In genomic region chr12:59382812-59383211, GRCm38 (mm10) we compare ENCODE assay signal across 9 mouse cellular contexts.
A peak's percentile ranks its signal among the peaks of the same experiment; 100 is the strongest.
DNase-seq lines count a peak whose midpoint lies in the region; ATAC-seq and TF ChIP-seq lines count a peak whose summit lies in the region.
"Had no signal": no experiment of that assay in that cellular context is flagged by ENCODE, and none has a peak within 500 bp of the region (broad histone marks: within the 10 kb centered on the region; RNA-seq: fewer than 3 reads in every experiment).

No protein-coding gene starts in this region.

- no peak for ATAC-seq in kidney, postnatal 0 days (replicated peaks; ENCODE audit: low FRiP score, low read depth)

- H3K4me2 ChIP-seq in kidney, postnatal 0 days (ENCODE audit: low read length), result no peak overlapping the region

- WGBS in kidney, postnatal 0 days, result 28% methylated on average over 3 of the region's 3 CpGs
- 26% methylated on average over 3 of the region's 3 CpGs for WGBS in lung, adult 2 months

- DNase-seq in ovary, postnatal 14 days (ENCODE audit: low spot score), result peak; percentile 46
- no peak for DNase-seq in ovary, adult 18-20 months (ENCODE audit: low spot score)
- DNase-seq in adipocyte (ENCODE audit: low spot score), result peak; percentile 73
- peak; percentile 72 for DNase-seq in embryo, embryonic 11 days
- DNase-seq in kidney, postnatal 0 days (ENCODE audit: low spot score), result peak; percentile 76
- peak; percentile 9 for DNase-seq in lung, adult 2 months
- peak; percentile 70 for DNase-seq in right cerebral cortex, postnatal 14 days
- DNase-seq in thymus, postnatal 36 days, result no peak

- no peak overlapping the region for H3K9ac ChIP-seq in kidney, postnatal 0 days (ENCODE audit: low read depth, low read length)

- H3K9me3 ChIP-seq in kidney, postnatal 0 days (replicated peaks; ENCODE audit: low read length), result no peaks in the 10 kb centered on the region

- no peaks in the 10 kb centered on the region for H3K36me3 ChIP-seq in kidney, postnatal 0 days (ENCODE audit: insufficient read depth, low read length)

- no peak overlapping the region for H3K27ac ChIP-seq in kidney, postnatal 0 days

- H3K4me1 ChIP-seq in kidney, postnatal 0 days (replicated peaks; ENCODE audit: insufficient read depth, low read length), result no peaks in the 10 kb centered on the region
- H3K4me1 ChIP-seq in lung, adult 2 months (ENCODE audit: control insufficient read depth, insufficient read depth, low read length), result no peaks in the 10 kb centered on the region
- H3K4me1 ChIP-seq: megakaryocyte, embryonic 14.5 days had no signal

- no peak for TF ChIP-seq POLR2A in lung, adult 2 months (IDR thresholded peaks at IDR 0.05; ENCODE audit: borderline replicate concordance, extremely low read depth, low read depth, low read length)

- no peak overlapping the region for H3K4me3 ChIP-seq in kidney, postnatal 0 days (replicated peaks; ENCODE audit: low read depth, low read length)
- no peak overlapping the region for H3K4me3 ChIP-seq in lung, adult 2 months (replicated peaks; ENCODE audit: extremely low read depth, low read depth, low read length)
- H3K4me3 ChIP-seq: megakaryocyte, embryonic 14.5 days had no signal

- peak; percentile 80 for TF ChIP-seq CTCF in kidney, postnatal 0 days (IDR thresholded peaks at IDR 0.05; ENCODE audit: low read depth)
- peak; percentile 42; the same call in 1 of the 2 replicates for TF ChIP-seq CTCF in lung, adult 2 months (IDR thresholded peaks at IDR 0.05; ENCODE audit: insufficient read depth, low read length)

- no peaks in the 10 kb centered on the region for H3K27me3 ChIP-seq in kidney, postnatal 0 days (ENCODE audit: insufficient read depth, low read length)
- H3K27me3 ChIP-seq: megakaryocyte, embryonic 14.5 days had no signal

Comparison
In these comparisons a context has a peak if more than half of its experiments do, and no peak if none do; other contexts are left out.
1. DNase-seq: peak in ovary, postnatal 14 days (single experiment), adipocyte (single experiment), embryo, embryonic 11 days (single experiment), kidney, postnatal 0 days (single experiment), lung, adult 2 months (single experiment) and right cerebral cortex, postnatal 14 days (single experiment); none in ovary, adult 18-20 months (single experiment) and thymus, postnatal 36 days (0 of 2).